Mouse (Mus musculus) midbrain, embryonic 11.5 days (tissue): ENCODE measurements at regions not wholly inside any gene's neighbourhood (a gene's known extent, or its start where the extent isn't known, plus 50 kb on each side); places are given as distances from the start of the nearest gene placed in this dataset.

Experiments
- ATAC-seq: fragments of 200-750 bp; cut with Nextera tagmentation; 2 replicates; pipeline ENCODE4 v1.8.0; 2017; ENCODE audit warnings: moderate TSS enrichment, moderate library complexity; ENCODE audit not compliant: low FRiP score
- DNase-seq: peaks from one replicate; pipeline ENCODE4 v3.0.0; 2015; ENCODE audit warnings: low spot score; ENCODE audit errors: missing footprints
- H3K27ac ChIP-seq: fragments of 300-500 bp; sonication (generic); 2 replicates; pipeline ENCODE4 v1.5.1; 2014; ENCODE audit warnings: low read depth, low read length
- H3K27me3 ChIP-seq: fragments of 300-500 bp; sonication (generic); 2 replicates; pipeline ENCODE4 v1.6.1; 2014; ENCODE audit warnings: mild to moderate bottlenecking, low read length, moderate library complexity, mixed read lengths; ENCODE audit not compliant: control insufficient read depth, insufficient read depth
- H3K36me3 ChIP-seq: fragments of 300-500 bp; sonication (generic); 2 replicates; pipeline ENCODE4 v1.6.1; 2014; ENCODE audit warnings: mild to moderate bottlenecking, low read length, moderate library complexity, mixed read lengths; ENCODE audit not compliant: control insufficient read depth, insufficient read depth
- H3K4me1 ChIP-seq: fragments of 300-500 bp; sonication (generic); 2 replicates; pipeline ENCODE4 v1.6.1; 2014; ENCODE audit warnings: low read length; ENCODE audit not compliant: control insufficient read depth, insufficient read depth
- H3K4me2 ChIP-seq: fragments of 300-500 bp; sonication (generic); 2 replicates; pipeline ENCODE4 v1.6.1; 2014; ENCODE audit warnings: mild to moderate bottlenecking, moderate library complexity
- H3K4me3 ChIP-seq: fragments of 300-500 bp; sonication (generic); 2 replicates; pipeline ENCODE4 v1.5.1; 2014; ENCODE audit warnings: low read depth, low read length
- H3K9ac ChIP-seq: fragments of 300-500 bp; sonication (generic); 2 replicates; pipeline ENCODE4 v1.6.1; 2014; ENCODE audit warnings: low read length
- H3K9me3 ChIP-seq: fragments of 300-500 bp; sonication (generic); 2 replicates; pipeline ENCODE4 v1.6.1; 2016; ENCODE audit warnings: low read length; ENCODE audit not compliant: control insufficient read depth
- WGBS: fragments of 180-500 bp; shearing (Covaris S2); extraction: QIAGEN DNeasy Blood & Tissue Kit; methylation state at CpG from one replicate; pipeline ENCODE4 v1.1.7; 2014; 5-methylcytosine and 5-hydroxymethylcytosine counted together

GRCm38 (mm10) chr13:101598126-101598485 is 169.9 kb downstream of the Pik3r1 start:
- no peak overlapping the region for H3K27ac ChIP-seq
- 78% methylated on average over 7 of the region's 7 CpGs for WGBS
- H3K27me3 ChIP-seq, result no peaks in the 10 kb centered on the region
- no peak overlapping the region for H3K4me2 ChIP-seq
- no peak for ATAC-seq
- DNase-seq, result no peak
- H3K4me3 ChIP-seq, result no peak overlapping the region
- H3K36me3 ChIP-seq, result no peaks in the 10 kb centered on the region
- H3K9ac ChIP-seq, result no peak overlapping the region
- H3K4me1 ChIP-seq, result no peaks in the 10 kb centered on the region
- H3K9me3 ChIP-seq, result no peaks in the 10 kb centered on the region

DNA sequence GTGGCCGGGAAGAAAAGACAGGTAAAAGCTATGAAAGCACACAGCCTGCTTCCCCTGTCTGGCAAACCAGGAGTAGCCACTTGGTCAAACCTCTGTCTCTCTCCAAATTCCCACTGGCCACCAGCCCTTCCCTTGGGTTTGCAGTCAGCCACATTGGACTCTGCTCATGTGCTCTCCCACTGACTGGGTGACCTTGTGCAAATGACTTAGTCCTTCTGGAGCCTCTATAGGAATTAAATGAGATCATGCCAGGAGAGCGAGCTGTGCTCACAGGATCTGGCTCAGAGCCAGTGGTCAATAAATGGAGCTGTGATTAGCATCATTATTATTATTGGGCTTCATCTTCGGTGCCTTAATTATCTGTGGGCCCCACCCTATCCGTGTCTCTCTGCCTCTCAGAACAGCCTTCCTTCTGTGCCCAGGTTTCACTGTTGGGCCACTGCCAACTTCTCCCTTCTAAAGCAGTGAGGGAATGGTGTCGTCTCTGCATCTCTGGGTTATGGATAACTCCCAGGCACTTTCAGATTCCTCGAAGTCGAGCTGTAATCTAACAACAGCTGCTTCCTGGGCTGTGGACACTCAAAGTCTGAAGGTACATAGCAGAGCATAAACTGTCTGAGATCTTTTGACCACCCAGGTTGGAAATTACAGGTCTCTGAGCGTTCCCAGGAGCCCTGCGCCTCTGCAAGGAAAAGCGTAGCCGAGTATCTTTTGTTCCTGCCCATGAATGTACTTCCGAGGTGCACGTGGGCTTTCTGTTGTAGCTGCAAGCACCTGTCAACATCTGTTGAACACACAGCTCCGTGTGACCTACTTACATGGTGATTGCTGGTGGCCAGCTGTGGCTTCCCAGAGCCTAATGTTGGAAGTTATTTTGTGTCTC is 170.5 kb downstream of the Pik3r1 start:
- Histone ChIP-seq H3K36me3 (no peaks in the 10 kb centered on the region), H3K4me3 (no peak overlapping the region), H3K4me1 (no peaks in the 10 kb centered on the region), H3K27ac (no peak overlapping the region), H3K4me2 (no peak overlapping the region), H3K9ac (no peak overlapping the region), H3K27me3 (no peaks in the 10 kb centered on the region), H3K9me3 (no peaks in the 10 kb centered on the region)
- WGBS, result 85% methylated on average over 14 of the region's 14 CpGs
- no peak for DNase-seq
- ATAC-seq, result no peak

GRCm38 (mm10) chr13:101594511-101595175 is 173.4 kb downstream of the Pik3r1 start:
- H3K27ac ChIP-seq, result no peak overlapping the region
- no peaks in the 10 kb centered on the region for H3K27me3 ChIP-seq
- WGBS, result 89% methylated on average over 11 of the region's 11 CpGs
- H3K9ac ChIP-seq, result no peak overlapping the region
- H3K4me2 ChIP-seq, result no peak overlapping the region
- no peak for DNase-seq
- H3K4me1 ChIP-seq, result no peaks in the 10 kb centered on the region
- ATAC-seq, result no peak
- H3K36me3 ChIP-seq, result no peaks in the 10 kb centered on the region
- no peaks in the 10 kb centered on the region for H3K9me3 ChIP-seq
- H3K4me3 ChIP-seq, result no peak overlapping the region

GRCm38 (mm10) chr13:101592355-101592754 is 175.7 kb downstream of the Pik3r1 start:
- no peak for DNase-seq
- no peak for ATAC-seq
- Histone ChIP-seq H3K9me3 (no peaks in the 10 kb centered on the region), H3K27me3 (no peaks in the 10 kb centered on the region), H3K9ac (no peak overlapping the region), H3K4me1 (no peaks in the 10 kb centered on the region), H3K27ac (no peak overlapping the region), H3K36me3 (no peaks in the 10 kb centered on the region), H3K4me3 (no peak overlapping the region), H3K4me2 (no peak overlapping the region)
- 85% methylated on average over 1 of the region's 1 CpGs for WGBS

DNA sequence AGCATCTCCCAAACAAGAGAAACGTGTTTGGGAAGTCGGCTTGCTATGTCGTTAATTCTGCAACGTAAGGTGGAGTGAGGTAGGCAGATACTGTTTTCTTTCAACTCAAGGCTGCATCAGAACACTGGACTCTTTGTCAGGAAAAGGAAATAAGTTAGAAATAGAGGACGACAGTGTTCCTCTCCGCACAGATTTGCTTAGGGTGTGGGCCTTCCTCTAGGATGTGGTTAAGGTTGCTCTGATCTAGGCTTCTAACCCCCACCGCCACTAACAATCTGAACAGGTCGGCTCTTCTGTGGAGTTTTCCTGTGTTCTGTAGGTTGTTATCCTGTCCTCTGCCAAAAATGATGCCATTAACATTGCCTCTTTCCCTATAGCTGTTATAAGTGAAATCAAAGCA is 179.1 kb downstream of the Pik3r1 start:
- no peak overlapping the region for H3K27ac ChIP-seq
- no peak overlapping the region for H3K9ac ChIP-seq
- no peak for ATAC-seq
- H3K27me3 ChIP-seq, result no peaks in the 10 kb centered on the region
- H3K4me1 ChIP-seq, result no peaks in the 10 kb centered on the region
- no peaks in the 10 kb centered on the region for H3K9me3 ChIP-seq
- H3K4me3 ChIP-seq, result no peak overlapping the region
- WGBS, result 90% methylated on average over 8 of the region's 8 CpGs
- H3K36me3 ChIP-seq, result no peaks in the 10 kb centered on the region
- no peak overlapping the region for H3K4me2 ChIP-seq
- no peak for DNase-seq

DNA sequence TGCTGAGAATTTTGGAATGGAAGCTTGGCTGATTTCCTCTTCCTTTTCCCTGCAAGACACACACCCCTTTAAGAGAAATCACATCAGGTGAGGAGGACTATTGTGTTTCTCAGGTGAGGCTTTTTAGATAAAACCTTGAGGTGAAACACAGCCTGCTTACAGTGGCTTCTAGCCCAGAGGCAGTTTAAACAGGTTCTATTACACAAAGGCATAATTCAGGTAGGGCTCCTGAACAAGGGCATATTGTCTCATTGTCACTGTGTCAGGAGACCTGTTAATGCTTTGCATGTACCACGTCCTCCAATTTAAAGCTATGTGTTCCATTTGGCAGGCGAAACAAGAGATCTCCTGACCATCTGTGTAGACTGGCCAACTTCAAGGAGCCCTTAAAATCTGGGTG is 181.2 kb downstream of the Pik3r1 start:
- H3K9ac ChIP-seq, result no peak overlapping the region
- no peak overlapping the region for H3K4me2 ChIP-seq
- H3K27me3 ChIP-seq, result no peaks in the 10 kb centered on the region
- ATAC-seq (no peak), DNase-seq (no peak)
- H3K9me3 ChIP-seq, result no peaks in the 10 kb centered on the region
- no peaks in the 10 kb centered on the region for H3K36me3 ChIP-seq
- H3K4me3 ChIP-seq, result no peak overlapping the region
- 81% methylated on average over 2 of the region's 2 CpGs for WGBS
- no peaks in the 10 kb centered on the region for H3K4me1 ChIP-seq
- H3K27ac ChIP-seq, result no peak overlapping the region

DNA sequence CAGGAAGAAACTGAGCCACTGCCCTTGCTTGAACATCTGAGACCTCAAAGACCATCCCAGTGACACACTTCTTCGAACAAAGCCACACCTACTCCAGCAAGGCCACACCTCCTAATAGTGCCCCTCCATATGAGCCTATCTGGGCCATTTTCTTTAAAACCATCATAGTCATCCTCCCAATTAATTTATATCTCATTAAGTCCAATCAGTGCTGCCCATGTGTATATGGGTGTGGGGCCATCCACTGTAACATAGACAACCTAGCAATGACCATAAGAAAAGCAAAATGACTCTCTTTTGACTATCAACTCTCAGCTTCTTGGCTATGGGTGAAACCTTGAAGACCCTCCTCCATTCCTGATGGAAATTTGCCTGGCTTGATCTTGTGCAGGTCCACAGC is 191.5 kb downstream of the Pik3r1 start:
- Histone ChIP-seq H3K27me3 (no peaks in the 10 kb centered on the region), H3K36me3 (no peaks in the 10 kb centered on the region), H3K4me2 (no peak overlapping the region), H3K4me1 (no peaks in the 10 kb centered on the region), H3K4me3 (no peak overlapping the region), H3K9ac (no peak overlapping the region), H3K27ac (no peak overlapping the region), H3K9me3 (no peaks in the 10 kb centered on the region)
- DNase-seq (no peak), ATAC-seq (no peak)
- 85% methylated on average over 1 of the region's 1 CpGs for WGBS

DNA sequence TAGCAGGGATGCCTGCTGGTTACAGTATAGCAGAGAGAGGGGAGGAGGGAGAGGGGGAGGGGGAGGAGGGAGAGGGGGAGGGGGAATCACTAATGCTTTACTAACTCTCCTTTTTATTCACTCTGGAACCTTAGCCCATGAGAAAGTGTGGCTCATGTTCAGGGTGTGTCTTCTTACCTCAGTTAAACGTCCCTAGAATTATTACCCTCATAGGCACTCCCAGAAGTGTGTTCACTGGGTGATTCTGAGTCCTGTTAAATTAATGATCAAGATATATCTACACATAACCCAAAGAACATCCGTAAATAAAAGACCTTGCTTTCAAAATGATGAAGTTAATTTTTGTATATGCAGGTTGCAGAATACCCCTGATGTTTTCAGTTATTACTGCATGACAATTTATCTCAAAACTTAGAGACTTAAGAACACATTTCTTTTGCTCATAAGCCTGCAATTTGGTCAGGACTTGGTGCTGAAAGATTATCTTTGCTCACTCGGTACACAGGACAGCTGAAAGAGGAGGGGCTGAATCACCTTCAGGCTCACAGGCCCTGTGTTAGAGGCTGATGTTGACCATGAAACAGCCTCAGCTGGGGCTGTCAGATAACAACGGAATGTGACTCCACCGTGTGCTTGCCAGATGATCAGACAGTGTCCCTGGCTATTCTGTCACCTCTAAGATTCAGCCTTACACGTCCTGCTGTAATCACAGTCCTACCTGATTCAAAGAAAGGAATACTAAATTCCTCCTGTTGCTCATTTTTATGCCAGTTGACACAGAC is 195.0 kb downstream of the Pik3r1 start:
- Histone ChIP-seq H3K4me3 (no peak overlapping the region), H3K4me2 (no peak overlapping the region), H3K36me3 (no peaks in the 10 kb centered on the region), H3K9me3 (no peaks in the 10 kb centered on the region), H3K4me1 (peaks cover 11% of the 10 kb centered on the region), H3K9ac (no peak overlapping the region), H3K27ac (no peak overlapping the region), H3K27me3 (no peaks in the 10 kb centered on the region)
- WGBS, result 83% methylated on average over 6 of the region's 6 CpGs
- no peak for DNase-seq
- no peak for ATAC-seq

DNA sequence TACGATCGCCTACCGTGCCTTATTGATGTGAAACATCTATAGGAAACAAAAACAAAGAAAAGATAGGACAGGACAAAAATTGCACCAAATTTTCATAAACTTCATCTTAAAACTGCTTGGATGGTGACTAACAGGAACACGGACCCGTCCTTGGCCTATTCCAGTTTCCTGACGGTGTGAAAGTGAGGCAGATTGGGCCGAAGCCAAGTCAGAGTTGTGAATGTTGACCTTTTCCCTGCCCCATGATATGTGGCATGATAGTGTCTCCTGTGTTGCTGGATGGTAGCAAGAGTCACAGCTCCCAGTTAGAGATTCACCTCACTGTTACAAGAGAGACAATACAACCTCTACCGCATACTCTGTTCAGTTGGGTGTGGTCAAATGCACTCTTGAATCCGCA is 195.8 kb downstream of the Pik3r1 start:
- ATAC-seq, result no peak
- no peak for DNase-seq
- Histone ChIP-seq H3K4me1 (peaks cover 11% of the 10 kb centered on the region), H3K9me3 (no peaks in the 10 kb centered on the region), H3K27ac (no peak overlapping the region), H3K4me3 (no peak overlapping the region), H3K27me3 (no peaks in the 10 kb centered on the region), H3K9ac (no peak overlapping the region), H3K36me3 (no peaks in the 10 kb centered on the region), H3K4me2 (no peak overlapping the region)
- 96% methylated on average over 9 of the region's 9 CpGs for WGBS
